Comparison of ENCODE assay signal across 19 mouse cellular contexts in genomic region chr2:17740454-17740853, GRCm38 (mm10). TPM values are rescaled to one million over a fixed set of nuclear protein-coding genes. Genes with fewer than 3 reads are reported as not detected.
DNase-seq lines count a peak whose midpoint lies in the region; ATAC-seq and TF ChIP-seq lines count a peak whose summit lies in the region.
"Had no signal": no experiment of that assay in that cellular context is flagged by ENCODE, and none has a peak within 500 bp of the region (broad histone marks: within the 10 kb centered on the region; RNA-seq: fewer than 3 reads in every experiment).

No protein-coding gene starts in this region.

- no peak for TF ChIP-seq CTCF in liver, postnatal 0 days (IDR thresholded peaks at IDR 0.05; ENCODE audit: low read depth)
- TF ChIP-seq CTCF in lung, postnatal 0 days (IDR thresholded peaks at IDR 0.05), result no peak

- no peak overlapping the region for H3K4me3 ChIP-seq in liver, postnatal 0 days (ENCODE audit: low read depth, low read length)
- H3K4me3 ChIP-seq in lung, postnatal 0 days (ENCODE audit: low read depth, low read length), result no peak overlapping the region
- no peak overlapping the region for H3K4me3 ChIP-seq in midbrain, embryonic 10.5 days
- H3K4me3 ChIP-seq: embryonic facial prominence, embryonic 13.5 days; gastrocnemius, adult 2 months; heart, embryonic 12.5 days had no signal

- peaks cover 6% of the 10 kb centered on the region; the same call in 1 of the 2 replicates for H3K4me1 ChIP-seq in liver, postnatal 0 days (ENCODE audit: insufficient read depth)
- H3K4me1 ChIP-seq in lung, postnatal 0 days (ENCODE audit: insufficient read depth, low read depth, low read length), result peaks cover 4% of the 10 kb centered on the region; the same call in 1 of the 2 replicates
- peaks cover 34% of the 10 kb centered on the region for H3K4me1 ChIP-seq in midbrain, embryonic 10.5 days

- peak overlapping the region; percentile 39; the same call in 1 of the 2 replicates for H3K27ac ChIP-seq in liver, postnatal 0 days (ENCODE audit: low read depth)
- peak overlapping the region; percentile 52 for H3K27ac ChIP-seq in lung, postnatal 0 days (ENCODE audit: low read length)
- H3K27ac ChIP-seq in midbrain, embryonic 10.5 days (replicated peaks), result no peak overlapping the region
- H3K27ac ChIP-seq: gastrocnemius, adult 2 months had no signal

- peak; percentile 77 for ATAC-seq in liver, postnatal 0 days
- peak; percentile 78 for ATAC-seq in lung, postnatal 0 days
- ATAC-seq: forebrain, embryonic 14.5 days; hindbrain, embryonic 16.5 days had no signal

- no peak for TF ChIP-seq EP300 in liver, postnatal 0 days (IDR thresholded peaks at IDR 0.05; ENCODE audit: low read depth)
- TF ChIP-seq EP300 in lung, postnatal 0 days (IDR thresholded peaks at IDR 0.05), result peak; percentile 92

- H3K9ac ChIP-seq in liver, postnatal 0 days (replicated peaks), result no peak overlapping the region
- H3K9ac ChIP-seq in lung, postnatal 0 days (replicated peaks; ENCODE audit: low read depth), result no peak overlapping the region
- H3K9ac ChIP-seq: embryonic facial prominence, embryonic 13.5 days; heart, embryonic 12.5 days had no signal

- no peaks in the 10 kb centered on the region for H3K36me3 ChIP-seq in liver, postnatal 0 days (replicated peaks; ENCODE audit: insufficient read depth, low read length)
- no peaks in the 10 kb centered on the region for H3K36me3 ChIP-seq in lung, postnatal 0 days (ENCODE audit: insufficient read depth, low read length)
- no peaks in the 10 kb centered on the region for H3K36me3 ChIP-seq in midbrain, embryonic 10.5 days
- H3K36me3 ChIP-seq: embryonic facial prominence, embryonic 13.5 days; G1E; heart, embryonic 12.5 days had no signal

- 51% methylated on average over 2 of the region's 2 CpGs for WGBS in liver, postnatal 0 days (ENCODE audit: insufficient replicate concordance)
- WGBS in lung, postnatal 0 days, result 50% methylated on average over 2 of the region's 2 CpGs
- 36% methylated on average over 2 of the region's 2 CpGs for WGBS in midbrain, embryonic 10.5 days

- no peaks in the 10 kb centered on the region for H3K27me3 ChIP-seq in liver, postnatal 0 days (ENCODE audit: insufficient read depth, low read length)
- H3K27me3 ChIP-seq in lung, postnatal 0 days (replicated peaks; ENCODE audit: insufficient read depth, low read length), result no peaks in the 10 kb centered on the region
- peaks cover 58% of the 10 kb centered on the region for H3K27me3 ChIP-seq in midbrain, embryonic 10.5 days (ENCODE audit: low read depth, poor library complexity, severe bottlenecking)
- H3K27me3 ChIP-seq: heart, embryonic 12.5 days had no signal

- DNase-seq in liver, postnatal 0 days, result no peak
- no peak for DNase-seq in liver
- peak; percentile 16 for DNase-seq in induced T-regulatory cell, adult 2 months (ENCODE audit: low read depth)
- DNase-seq in lung, postnatal 0 days (ENCODE audit: low spot score), result peak; percentile 85
- peak; percentile 35 to 73 for DNase-seq in lung, postnatal 4 days
- no peak for DNase-seq in thymus, postnatal 36 days
- no peak for DNase-seq in midbrain, embryonic 10.5 days (ENCODE audit: low spot score)
- DNase-seq: adrenal gland, adult 8-10 months; adrenal gland, postnatal 36 days; cerebellum, adult 8-10 months; cerebellum, postnatal 14 days; embryo, embryonic 11 days; gastrocnemius, adult 2 months; gastrocnemius, postnatal 25 days had no signal

- H3K4me2 ChIP-seq in liver, postnatal 0 days (ENCODE audit: low read depth, low read length), result no peak overlapping the region
- H3K4me2 ChIP-seq in lung, postnatal 0 days (replicated peaks; ENCODE audit: low read depth, low read length), result no peak overlapping the region

- H3K9me3 ChIP-seq in liver, postnatal 0 days (ENCODE audit: low read length), result no peaks in the 10 kb centered on the region
- H3K9me3 ChIP-seq in lung, postnatal 0 days (ENCODE audit: low read length), result no peaks in the 10 kb centered on the region
- H3K9me3 ChIP-seq in midbrain, embryonic 10.5 days (replicated peaks), result no peaks in the 10 kb centered on the region
- H3K9me3 ChIP-seq: embryonic facial prominence, embryonic 13.5 days; G1E had no signal

RNA-seq across cellular contexts. Expression of gene Nebl, which starts 9.2 kb away (rescaled TPM):
- polyA plus RNA-seq in liver, postnatal 0 days (2015; fragmentation: Nextera tagmentation; extraction: Ambion mirVana), result 0.15 and 0.45 TPM in 2 replicates
- 41.0 and 44.6 TPM in 2 replicates for polyA plus RNA-seq in lung, postnatal 0 days (2015; fragmentation: Nextera tagmentation; extraction: Ambion mirVana)
- polyA plus RNA-seq in midbrain, embryonic 10.5 days (2016; fragmentation: Nextera tagmentation; extraction: Ambion mirVana), result 3.3 and 4.4 TPM in 2 replicates

Comparison
In these comparisons a context has a peak if more than half of its experiments do, and no peak if none do; other contexts are left out.
1. DNase-seq: peak in induced T-regulatory cell, adult 2 months (single experiment), lung, postnatal 0 days (single experiment) and lung, postnatal 4 days (2 of 2); none in liver, postnatal 0 days (single experiment), liver (single experiment), thymus, postnatal 36 days (0 of 2) and midbrain, embryonic 10.5 days (single experiment).